19 mouse cellular contexts compared by ENCODE assay signal in the genomic region with DNA sequence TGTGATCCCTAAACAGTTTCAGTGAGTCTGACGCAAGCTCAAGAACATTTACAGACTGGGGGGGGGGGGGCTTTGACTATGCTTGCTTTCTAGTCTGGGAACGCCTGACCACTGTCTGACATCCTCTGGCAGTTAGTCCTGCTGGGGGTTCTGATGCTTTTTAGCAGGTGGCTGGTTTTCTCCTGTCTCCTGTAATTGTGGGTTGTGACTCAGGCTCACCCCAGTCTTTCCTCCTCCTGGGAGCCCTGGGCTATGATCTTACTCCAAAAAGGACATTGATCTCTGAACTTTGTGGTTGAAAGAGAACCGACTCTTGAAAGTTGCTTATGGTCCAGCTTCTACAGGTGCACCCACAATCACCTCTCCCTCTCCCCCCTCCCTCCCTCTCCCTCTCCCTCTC. TPM values are rescaled to one million over a fixed set of nuclear protein-coding genes. Genes with fewer than 3 reads are reported as not detected.
"Had no signal": no experiment of that assay in that cellular context is flagged by ENCODE, and none has a peak within 500 bp of the region (broad histone marks: within the 10 kb centered on the region; RNA-seq: fewer than 3 reads in every experiment).

No protein-coding gene starts in this region.

- H3K4me2 ChIP-seq: neural tube, embryonic 12.5 days; neural tube, embryonic 13.5 days; neural tube, embryonic 15.5 days; stomach, embryonic 15.5 days had no signal

- H3K4me1 ChIP-seq: neural tube, embryonic 15.5 days; stomach, embryonic 15.5 days had no signal

- H3K4me3 ChIP-seq: neural tube, embryonic 12.5 days; neural tube, embryonic 13.5 days; neural tube, embryonic 15.5 days; stomach, embryonic 15.5 days had no signal

- H3K9me3 ChIP-seq: neural tube, embryonic 12.5 days; neural tube, embryonic 13.5 days; neural tube, embryonic 15.5 days; stomach, embryonic 15.5 days had no signal

- H3K27me3 ChIP-seq: neural tube, embryonic 12.5 days; neural tube, embryonic 13.5 days; neural tube, embryonic 15.5 days; stomach, embryonic 15.5 days had no signal

- H3K9ac ChIP-seq: neural tube, embryonic 12.5 days; neural tube, embryonic 13.5 days; neural tube, embryonic 15.5 days; stomach, embryonic 15.5 days had no signal

- DNase-seq: retina, postnatal 1 day; right cerebral cortex, adult 18-20 months; right cerebral cortex, postnatal 14 days; right cerebral cortex, postnatal 25 days; right cerebral cortex, postnatal 4 days; spleen, adult 18-20 months; thymus, adult 18-20 months; thymus, adult 2 months; thymus, postnatal 14 days; thymus, postnatal 25 days; thymus, postnatal 36 days; thymus, postnatal 4 days had no signal

- H3K36me3 ChIP-seq: neural tube, embryonic 12.5 days; neural tube, embryonic 13.5 days; neural tube, embryonic 15.5 days; stomach, embryonic 15.5 days had no signal

- H3K27ac ChIP-seq: neural tube, embryonic 12.5 days; neural tube, embryonic 13.5 days; neural tube, embryonic 15.5 days; stomach, embryonic 15.5 days; stomach, postnatal 0 days had no signal

RNA-seq across cellular contexts. Expression of gene Crhr1, which starts 50.6 kb away (rescaled TPM):
- total RNA-seq: neutrophil, adult 5-6 weeks had no signal
- polyA plus RNA-seq: small intestine, adult 2 months had no signal
